In genomic region chr1:157388027-157388426, GRCm38 (mm10) we compare ENCODE assay signal across 22 mouse cellular contexts. TPM values are rescaled to one million over a fixed set of nuclear protein-coding genes. Genes with fewer than 3 reads are reported as not detected.
A peak's percentile ranks its signal among the peaks of the same experiment; 100 is the strongest.
DNase-seq lines count a peak whose midpoint lies in the region; ATAC-seq and TF ChIP-seq lines count a peak whose summit lies in the region.
"Had no signal": no experiment of that assay in that cellular context is flagged by ENCODE, and none has a peak within 500 bp of the region (broad histone marks: within the 10 kb centered on the region; RNA-seq: fewer than 3 reads in every experiment).

No protein-coding gene starts in this region.

- no peak overlapping the region for H3K9ac ChIP-seq in hindbrain, embryonic 11.5 days (ENCODE audit: low read depth, low read length)
- no peak overlapping the region for H3K9ac ChIP-seq in hindbrain, postnatal 0 days (replicated peaks; ENCODE audit: low read length)
- no peak overlapping the region for H3K9ac ChIP-seq in neural tube, embryonic 11.5 days (ENCODE audit: low read length)
- H3K9ac ChIP-seq in neural tube, embryonic 15.5 days (replicated peaks) = no peak overlapping the region
- H3K9ac ChIP-seq: hindbrain, embryonic 15.5 days; limb, embryonic 13.5 days; liver, embryonic 12.5 days had no signal

- H3K27me3 ChIP-seq in hindbrain, embryonic 11.5 days (ENCODE audit: control insufficient read depth, insufficient read depth, low read length) = no peaks in the 10 kb centered on the region
- no peaks in the 10 kb centered on the region for H3K27me3 ChIP-seq in hindbrain, postnatal 0 days (ENCODE audit: insufficient read depth, low read length)
- no peaks in the 10 kb centered on the region for H3K27me3 ChIP-seq in neural tube, embryonic 11.5 days (ENCODE audit: control insufficient read depth, insufficient read depth, low read length)
- no peaks in the 10 kb centered on the region for H3K27me3 ChIP-seq in neural tube, embryonic 15.5 days (replicated peaks)
- H3K27me3 ChIP-seq: hindbrain, embryonic 15.5 days; limb, embryonic 13.5 days; liver, embryonic 12.5 days had no signal

- H3K4me1 ChIP-seq in hindbrain, embryonic 11.5 days (replicated peaks; ENCODE audit: control insufficient read depth, insufficient read depth, low read length) = no peaks in the 10 kb centered on the region
- no peaks in the 10 kb centered on the region for H3K4me1 ChIP-seq in hindbrain, postnatal 0 days (ENCODE audit: insufficient read depth, low read length)
- H3K4me1 ChIP-seq in neural tube, embryonic 11.5 days (ENCODE audit: control insufficient read depth, insufficient read depth, low read length) = peaks cover 3% of the 10 kb centered on the region; the same call in 1 of the 2 replicates
- H3K4me1 ChIP-seq in neural tube, embryonic 15.5 days = peaks cover 3% of the 10 kb centered on the region; the same call in 1 of the 2 replicates
- H3K4me1 ChIP-seq: embryonic facial prominence, embryonic 10.5 days; heart, embryonic 10.5 days; hindbrain, embryonic 15.5 days; limb, embryonic 13.5 days; liver, embryonic 12.5 days had no signal

- peak; percentile 75; the same call in 1 of the 2 replicates for ATAC-seq in hindbrain, embryonic 11.5 days (ENCODE audit: low FRiP score)
- ATAC-seq in hindbrain, postnatal 0 days = no peak
- ATAC-seq in neural tube, embryonic 11.5 days (ENCODE audit: insufficient read depth, low FRiP score, low TSS enrichment) = peak; percentile 72; the same call in 1 of the 2 replicates
- ATAC-seq in neural tube, embryonic 15.5 days (ENCODE audit: low FRiP score) = no peak
- ATAC-seq: intestine, postnatal 0 days; liver, embryonic 12.5 days; midbrain, embryonic 16.5 days had no signal

- H3K36me3 ChIP-seq in hindbrain, embryonic 11.5 days (ENCODE audit: control insufficient read depth, insufficient read depth, low read length) = no peaks in the 10 kb centered on the region
- H3K36me3 ChIP-seq in hindbrain, postnatal 0 days (ENCODE audit: insufficient read depth, low read length) = no peaks in the 10 kb centered on the region
- no peaks in the 10 kb centered on the region for H3K36me3 ChIP-seq in neural tube, embryonic 11.5 days (ENCODE audit: control insufficient read depth, insufficient read depth, low read length)
- no peaks in the 10 kb centered on the region for H3K36me3 ChIP-seq in neural tube, embryonic 15.5 days
- H3K36me3 ChIP-seq: embryonic facial prominence, embryonic 10.5 days; heart, embryonic 10.5 days; hindbrain, embryonic 15.5 days; limb, embryonic 13.5 days; liver, embryonic 12.5 days had no signal

- H3K27ac ChIP-seq in hindbrain, embryonic 11.5 days (ENCODE audit: low read depth, low read length) = no peak overlapping the region
- H3K27ac ChIP-seq in hindbrain, postnatal 0 days = no peak overlapping the region
- H3K27ac ChIP-seq in neural tube, embryonic 11.5 days (ENCODE audit: low read depth, low read length) = no peak overlapping the region
- no peak overlapping the region for H3K27ac ChIP-seq in neural tube, embryonic 15.5 days (replicated peaks)
- H3K27ac ChIP-seq: embryonic facial prominence, embryonic 10.5 days; gastrocnemius, adult 2 months; heart, embryonic 10.5 days; hindbrain, embryonic 15.5 days; limb, embryonic 13.5 days; liver, embryonic 12.5 days had no signal

- H3K4me2 ChIP-seq in hindbrain, embryonic 11.5 days (replicated peaks; ENCODE audit: low read depth, low read length) = no peak overlapping the region
- H3K4me2 ChIP-seq in hindbrain, postnatal 0 days (ENCODE audit: low read depth, low read length) = no peak overlapping the region
- H3K4me2 ChIP-seq in neural tube, embryonic 11.5 days (ENCODE audit: low read depth) = no peak overlapping the region
- no peak overlapping the region for H3K4me2 ChIP-seq in neural tube, embryonic 15.5 days
- H3K4me2 ChIP-seq: hindbrain, embryonic 15.5 days; limb, embryonic 13.5 days; liver, embryonic 12.5 days had no signal

- TF ChIP-seq CTCF in hindbrain, postnatal 0 days (IDR thresholded peaks at IDR 0.05; ENCODE audit: low read depth) = no peak

- DNase-seq in hindbrain, embryonic 11.5 days (ENCODE audit: low spot score) = peak; percentile 39
- DNase-seq in hindbrain, postnatal 0 days (ENCODE audit: low spot score) = no peak
- peak; percentile 46 for DNase-seq in neural tube, embryonic 11.5 days (ENCODE audit: low spot score)
- DNase-seq in embryo, embryonic 11 days = peak; percentile 31
- no peak for DNase-seq in right cerebral cortex, postnatal 4 days
- DNase-seq in cerebellum, adult 11 months = no peak
- DNase-seq: adrenal gland, postnatal 36 days; cerebellum, adult 2 months; cerebellum, postnatal 25 days; gastrocnemius, adult 2 months; kidney, postnatal 25 days; lung, adult 18-20 months; lung, postnatal 10 days; thymus, postnatal 14 days had no signal

- no peak overlapping the region for H3K4me3 ChIP-seq in hindbrain, embryonic 11.5 days (ENCODE audit: low read depth, low read length)
- H3K4me3 ChIP-seq in hindbrain, postnatal 0 days (ENCODE audit: low read length) = no peak overlapping the region
- no peak overlapping the region for H3K4me3 ChIP-seq in neural tube, embryonic 11.5 days (ENCODE audit: low read depth, low read length)
- H3K4me3 ChIP-seq in neural tube, embryonic 15.5 days (replicated peaks) = no peak overlapping the region
- H3K4me3 ChIP-seq: embryonic facial prominence, embryonic 10.5 days; gastrocnemius, adult 2 months; heart, embryonic 10.5 days; hindbrain, embryonic 15.5 days; limb, embryonic 13.5 days; liver, embryonic 12.5 days had no signal

- H3K9me3 ChIP-seq in hindbrain, embryonic 11.5 days (ENCODE audit: control insufficient read depth, low read length) = no peaks in the 10 kb centered on the region
- H3K9me3 ChIP-seq in hindbrain, postnatal 0 days (ENCODE audit: low read length) = no peaks in the 10 kb centered on the region
- H3K9me3 ChIP-seq in neural tube, embryonic 11.5 days (ENCODE audit: control insufficient read depth, low read length) = no peaks in the 10 kb centered on the region
- no peaks in the 10 kb centered on the region for H3K9me3 ChIP-seq in neural tube, embryonic 15.5 days (replicated peaks)
- H3K9me3 ChIP-seq: embryonic facial prominence, embryonic 10.5 days; heart, embryonic 10.5 days; hindbrain, embryonic 15.5 days; limb, embryonic 13.5 days; liver, embryonic 12.5 days had no signal

- WGBS in hindbrain, embryonic 11.5 days = 21% methylated on average over 4 of the region's 4 CpGs
- 24% methylated on average over 4 of the region's 4 CpGs for WGBS in hindbrain, postnatal 0 days
- WGBS in neural tube, embryonic 11.5 days = 33% methylated on average over 4 of the region's 4 CpGs
- 10% methylated on average over 4 of the region's 4 CpGs for WGBS in neural tube, embryonic 15.5 days

RNA-seq across cellular contexts. Expression of gene Rasal2, which starts 24.4 kb away (rescaled TPM):
- 22.3 and 28.5 TPM in 2 replicates for polyA plus RNA-seq in hindbrain, embryonic 11.5 days (2014; fragmentation: Nextera tagmentation; extraction: Ambion mirVana)
- total RNA-seq in hindbrain, postnatal 0 days (2014; rRNA removed) = 37.0 TPM in 2 replicates
- 31.3 and 33.7 TPM in 2 replicates for polyA plus RNA-seq in hindbrain, postnatal 0 days (2015; fragmentation: Nextera tagmentation; extraction: Ambion mirVana)
- polyA plus RNA-seq in neural tube, embryonic 11.5 days (2014; fragmentation: Nextera tagmentation; extraction: Ambion mirVana) = 18.1 and 19.8 TPM in 2 replicates
- polyA plus RNA-seq in neural tube, embryonic 15.5 days (2015; fragmentation: Nextera tagmentation; extraction: Ambion mirVana) = 34.2 and 39.1 TPM in 2 replicates

Comparison
In these comparisons a context has a peak if more than half of its experiments do, and no peak if none do; other contexts are left out.
1. ATAC-seq: peak in hindbrain, embryonic 11.5 days (single experiment) and neural tube, embryonic 11.5 days (single experiment); none in hindbrain, postnatal 0 days (single experiment) and neural tube, embryonic 15.5 days (single experiment).
2. DNase-seq: peak in hindbrain, embryonic 11.5 days (single experiment), neural tube, embryonic 11.5 days (single experiment) and embryo, embryonic 11 days (single experiment); none in hindbrain, postnatal 0 days (single experiment), right cerebral cortex, postnatal 4 days (single experiment) and cerebellum, adult 11 months (single experiment).